7 mouse cellular contexts compared by ENCODE assay signal in the genomic region with DNA sequence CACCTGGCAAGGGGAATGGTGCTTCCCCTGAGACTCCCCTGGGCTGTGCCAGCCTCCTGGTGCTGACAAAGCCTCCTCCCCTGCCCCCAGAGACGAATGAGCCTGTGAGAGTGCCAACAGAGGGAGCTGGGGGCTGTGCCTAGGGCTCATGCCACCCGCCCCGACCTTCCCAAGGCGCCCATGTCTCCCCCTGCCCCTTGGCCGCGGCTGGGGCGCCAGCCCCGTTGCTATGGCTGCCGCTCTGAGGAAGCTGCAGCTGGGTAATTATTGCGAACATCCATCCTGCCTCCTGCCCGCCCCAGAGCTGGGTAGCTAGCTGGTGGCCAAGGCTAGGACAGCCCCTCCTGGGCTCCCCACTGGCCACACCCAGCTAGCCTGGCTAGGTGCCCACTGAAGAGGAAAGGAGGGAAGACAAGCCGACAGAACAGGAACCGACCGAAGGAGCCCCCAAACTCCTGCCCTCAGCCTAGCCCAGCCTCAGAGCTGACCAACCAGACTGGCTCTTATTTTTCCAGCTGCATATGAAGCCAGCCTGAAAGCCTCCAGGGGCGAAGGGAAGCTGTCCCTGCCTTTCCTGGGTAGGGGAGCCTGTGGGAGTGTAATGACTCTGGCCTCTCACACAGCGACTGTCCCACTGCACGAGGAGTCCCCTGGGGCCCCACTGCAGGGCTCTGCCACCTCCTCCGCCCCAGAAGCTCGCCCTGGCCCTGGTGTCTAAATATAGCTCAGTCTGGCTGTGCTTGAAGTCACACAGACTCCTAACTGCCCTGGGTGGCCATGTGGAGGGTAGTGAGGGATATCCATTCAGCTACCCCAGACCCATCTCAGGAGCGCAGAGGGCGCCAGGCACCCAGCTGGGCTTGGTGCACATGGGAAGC. TPM values are rescaled to one million over a fixed set of nuclear protein-coding genes. Genes with fewer than 3 reads are reported as not detected.
DNase-seq lines count a peak whose midpoint lies in the region; ATAC-seq and TF ChIP-seq lines count a peak whose summit lies in the region.

No protein-coding gene starts in this region.

- TF ChIP-seq EP300 in CH12.LX (IDR thresholded peaks at IDR 0.05; ENCODE audit: low read length) = no peak; the same call in 1 of the 2 replicates

- H3K4me3 ChIP-seq in CH12.LX (replicated peaks in 1 of 3; ENCODE audit: low read depth in 2 of 3, low read length in 2 of 3, poor library complexity in 1 of 3) = peak overlapping the region in 1 of 3 experiments; percentile 0
- H3K4me3 ChIP-seq in forebrain, embryonic 13.5 days = 0 out of 2 replicates have a peak overlapping the region, but pooled peaks have one; percentile 6
- 0 out of 2 replicates have a peak overlapping the region, but pooled peaks have one; percentile 2 for H3K4me3 ChIP-seq in hindbrain, embryonic 12.5 days
- H3K4me3 ChIP-seq in midbrain, embryonic 16.5 days (ENCODE audit: low read depth, low read length) = no peak overlapping the region
- peak overlapping the region; percentile 22; the same call in 1 of the 2 replicates for H3K4me3 ChIP-seq in stomach, embryonic 15.5 days (replicated peaks)

- H3K27ac ChIP-seq in CH12.LX (ENCODE audit: insufficient read depth, low read depth) = no peak overlapping the region
- H3K27ac ChIP-seq in forebrain, embryonic 13.5 days = peak overlapping the region; percentile 63
- H3K27ac ChIP-seq in hindbrain, embryonic 12.5 days = peak overlapping the region; percentile 66
- H3K27ac ChIP-seq in midbrain, embryonic 16.5 days (ENCODE audit: low read length) = peak overlapping the region; percentile 75
- H3K27ac ChIP-seq in stomach, embryonic 15.5 days = peak overlapping the region; percentile 63

- H3K9ac ChIP-seq in CH12.LX (ENCODE audit: insufficient read depth, low read depth) = no peak overlapping the region
- H3K9ac ChIP-seq in forebrain, embryonic 13.5 days = peak overlapping the region; percentile 41
- H3K9ac ChIP-seq in hindbrain, embryonic 12.5 days = no peak overlapping the region
- H3K9ac ChIP-seq in midbrain, embryonic 16.5 days (ENCODE audit: low read depth, low read length) = peak overlapping the region; percentile 1; the same call in 1 of the 2 replicates
- H3K9ac ChIP-seq in stomach, embryonic 15.5 days = no peak overlapping the region

- H3K27me3 ChIP-seq in CH12.LX (replicated peaks) = no peaks in the 10 kb centered on the region
- H3K27me3 ChIP-seq in forebrain, embryonic 13.5 days = no peaks in the 10 kb centered on the region
- H3K27me3 ChIP-seq in hindbrain, embryonic 12.5 days = peaks cover 16% of the 10 kb centered on the region
- no peaks in the 10 kb centered on the region for H3K27me3 ChIP-seq in midbrain, embryonic 16.5 days (ENCODE audit: control insufficient read depth, insufficient read depth, low read depth, low read length)
- H3K27me3 ChIP-seq in stomach, embryonic 15.5 days (replicated peaks) = no peaks in the 10 kb centered on the region

- peak overlapping the region; percentile 42 for H3K4me2 ChIP-seq in CH12.LX (ENCODE audit: insufficient read depth, low read depth, poor library complexity, severe bottlenecking)
- peak overlapping the region; percentile 49 for H3K4me2 ChIP-seq in forebrain, embryonic 13.5 days
- peak overlapping the region; percentile 45 for H3K4me2 ChIP-seq in hindbrain, embryonic 12.5 days (replicated peaks)
- peak overlapping the region; percentile 51 for H3K4me2 ChIP-seq in midbrain, embryonic 16.5 days (ENCODE audit: low read length)
- peak overlapping the region; percentile 51 for H3K4me2 ChIP-seq in stomach, embryonic 15.5 days

- H3K9me3 ChIP-seq in CH12.LX (replicated peaks; ENCODE audit: low read length) = peaks cover 2% of the 10 kb centered on the region
- H3K9me3 ChIP-seq in forebrain, embryonic 13.5 days (replicated peaks) = no peaks in the 10 kb centered on the region
- H3K9me3 ChIP-seq in hindbrain, embryonic 12.5 days (replicated peaks) = no peaks in the 10 kb centered on the region
- no peaks in the 10 kb centered on the region for H3K9me3 ChIP-seq in midbrain, embryonic 16.5 days (replicated peaks; ENCODE audit: control insufficient read depth, low read length, poor library complexity, severe bottlenecking)
- H3K9me3 ChIP-seq in stomach, embryonic 15.5 days = no peaks in the 10 kb centered on the region

- H3K4me1 ChIP-seq in CH12.LX (ENCODE audit: control insufficient read depth in 1 of 2, insufficient read depth in 2 of 2) = peaks cover 32 to 44% of the 10 kb centered on the region in 2 experiments
- H3K4me1 ChIP-seq in forebrain, embryonic 13.5 days = peaks cover 25% of the 10 kb centered on the region
- H3K4me1 ChIP-seq in hindbrain, embryonic 12.5 days = peaks cover 27% of the 10 kb centered on the region
- H3K4me1 ChIP-seq in midbrain, embryonic 16.5 days (ENCODE audit: control insufficient read depth, insufficient read depth, low read length) = peaks cover 17% of the 10 kb centered on the region
- peaks cover 16% of the 10 kb centered on the region for H3K4me1 ChIP-seq in stomach, embryonic 15.5 days

- dilution Hi-C loops in CH12.LX (cut with MboI; ENCODE audit: extremely low pct_ligation_motif_present, extremely low pct_unique_long_range_greater_than_20kb, low sequenced_read_pairs) = no loop called here

- WGBS in forebrain, embryonic 13.5 days = 11% methylated on average over 21 of the region's 21 CpGs
- WGBS in hindbrain, embryonic 12.5 days = 9% methylated on average over 21 of the region's 21 CpGs
- WGBS in midbrain, embryonic 16.5 days = 6% methylated on average over 21 of the region's 21 CpGs
- 7% methylated on average over 21 of the region's 21 CpGs for WGBS in stomach, embryonic 15.5 days

- peak; percentile 77 for ATAC-seq in forebrain, embryonic 13.5 days
- ATAC-seq in hindbrain, embryonic 12.5 days (ENCODE audit: low FRiP score) = peak; percentile 82
- ATAC-seq in midbrain, embryonic 16.5 days = peak; percentile 87
- ATAC-seq in stomach, embryonic 15.5 days (ENCODE audit: insufficient read depth, low FRiP score, low read depth) = peak; percentile 78

- no peak for TF ChIP-seq CTCF in CH12.LX (conservative IDR thresholded peaks at IDR 0.05 in 1 of 2, IDR thresholded peaks at IDR 0.05 in 1 of 2; ENCODE audit: low read depth in 2 of 2, low read length in 2 of 2)

- H3K79me2 ChIP-seq in CH12.LX (replicated peaks; ENCODE audit: control insufficient read depth, extremely low read depth, insufficient read depth, poor library complexity, severe bottlenecking) = no peaks in the 10 kb centered on the region

- in situ Hi-C loops in CH12.LX (cut with MboI; ENCODE audit: low pct_ligation_motif_present, low pct_unique_long_range_greater_than_20kb, low sequenced_read_pairs) = no loop called here

- H3K36me3 ChIP-seq in CH12.LX (replicated peaks in 1 of 2; ENCODE audit: control insufficient read depth in 1 of 2, insufficient read depth in 1 of 2, low read length in 1 of 2) = no peaks in the 10 kb centered on the region
- H3K36me3 ChIP-seq in forebrain, embryonic 13.5 days (ENCODE audit: poor library complexity, severe bottlenecking) = no peaks in the 10 kb centered on the region
- H3K36me3 ChIP-seq in hindbrain, embryonic 12.5 days = no peaks in the 10 kb centered on the region
- no peaks in the 10 kb centered on the region for H3K36me3 ChIP-seq in midbrain, embryonic 16.5 days (ENCODE audit: control insufficient read depth, insufficient read depth, low read length)
- no peaks in the 10 kb centered on the region for H3K36me3 ChIP-seq in stomach, embryonic 15.5 days

- no peak for TF ChIP-seq RAD21 in CH12.LX (IDR thresholded peaks at IDR 0.05; ENCODE audit: low read depth, low read length)

- DNase-seq in CH12.LX (ENCODE audit: extremely low read depth) (peak; percentile 71), liver (peak; percentile 81)
- DNase-seq in Muller cell, postnatal 12 days (ENCODE audit: inconsistent ontology term) = peak; percentile 46

- no peak; the same call in 1 of the 2 replicates for TF ChIP-seq POLR2A in CH12.LX (IDR thresholded peaks at IDR 0.05; ENCODE audit: low read depth, low read length)

TF ChIP-seq in CH12.LX, 34 proteins besides CTCF, POLR2A, EP300 and RAD21:
- TF ChIP-seq MXI1 (IDR thresholded peaks at IDR 0.05; ENCODE audit: low read depth, low read length) = peak; percentile 59; the same call in 1 of the 2 replicates
- TF ChIP-seq ZNF384 (IDR thresholded peaks at IDR 0.05; ENCODE audit: low read depth, low read length) = no peak
- TF ChIP-seq MEF2A (IDR thresholded peaks at IDR 0.05; ENCODE audit: borderline replicate concordance, low read depth, low read length) = peak; percentile 96
- TF ChIP-seq IRF4 (IDR thresholded peaks at IDR 0.05; ENCODE audit: low read depth, low read length) = peak; percentile 51
- peak; percentile 14; the same call in 1 of the 2 replicates for TF ChIP-seq ETS1 (conservative IDR thresholded peaks at IDR 0.05; ENCODE audit: low read depth, low read length)
- no peak for TF ChIP-seq PAX5 (IDR thresholded peaks at IDR 0.05; ENCODE audit: low read length)
- 0 out of 2 replicates have a peak, but pooled peaks have one; percentile 48 for TF ChIP-seq MAZ (IDR thresholded peaks at IDR 0.05; ENCODE audit: low read depth, low read length)
- TF ChIP-seq E2F4 (IDR thresholded peaks at IDR 0.05; ENCODE audit: insufficient replicate concordance, low read depth, low read length) = no peak
- no peak for TF ChIP-seq NELFE (IDR thresholded peaks at IDR 0.05; ENCODE audit: low read depth, low read length)
- no peak for TF ChIP-seq CHD1 (IDR thresholded peaks at IDR 0.05; ENCODE audit: low read depth, low read length)
- no peak for TF ChIP-seq SIN3A (IDR thresholded peaks at IDR 0.05; ENCODE audit: low read length)
- peak; percentile 2; the same call in 1 of the 2 replicates for TF ChIP-seq SMC3 (IDR thresholded peaks at IDR 0.05; ENCODE audit: low read depth, low read length)
- peak; percentile 35; the same call in 1 of the 2 replicates for TF ChIP-seq MAX (IDR thresholded peaks at IDR 0.05; ENCODE audit: low read length)
- TF ChIP-seq UBTF (IDR thresholded peaks at IDR 0.05; ENCODE audit: low read depth, low read length) = 0 out of 2 replicates have a peak, but pooled peaks have one; percentile 17
- TF ChIP-seq BHLHE40 (IDR thresholded peaks at IDR 0.05; ENCODE audit: low read depth, low read length) = 0 out of 2 replicates have a peak, but pooled peaks have one; percentile 63

RNA-seq across cellular contexts. Expression of gene Nol4l, which starts 31.1 kb away (rescaled TPM):
- 3.5 and 3.7 TPM in 2 replicates for total RNA-seq in CH12.LX (2012; rRNA removed)
- total RNA-seq in CH12.LX (2014; rRNA removed) = 1.0 and 1.3 TPM in 2 replicates
- 1.9 and 3.5 TPM in 2 replicates for polyA plus RNA-seq in CH12.LX (2012; ENCODE audit: insufficient read length, low read depth)
- polyA plus RNA-seq in forebrain, embryonic 13.5 days (2015; fragmentation: Nextera tagmentation; extraction: Ambion mirVana) = 32.1 and 36.7 TPM in 2 replicates
- polyA plus RNA-seq in hindbrain, embryonic 12.5 days (2016; fragmentation: Nextera tagmentation; extraction: Ambion mirVana) = 33.9 and 36.8 TPM in 2 replicates
- 39.9 and 47.5 TPM in 2 replicates for polyA plus RNA-seq in midbrain, embryonic 16.5 days (2015; fragmentation: Nextera tagmentation; extraction: Ambion mirVana)
- polyA plus RNA-seq in stomach, embryonic 15.5 days (2015; fragmentation: Nextera tagmentation; extraction: Ambion mirVana) = 14.3 and 16.4 TPM in 2 replicates

Comparison
In these comparisons a context has a peak if more than half of its experiments do, and no peak if none do; other contexts are left out.
1. H3K9ac ChIP-seq: peak in forebrain, embryonic 13.5 days (single experiment) and midbrain, embryonic 16.5 days (single experiment); none in CH12.LX (single experiment), hindbrain, embryonic 12.5 days (single experiment) and stomach, embryonic 15.5 days (single experiment).
2. Peak in every context shown above with its lines, with median percentiles within 50 percentile points of each other: DNase-seq, H3K4me2 ChIP-seq and ATAC-seq.